22 mouse cellular contexts compared by ENCODE assay signal in the genomic region with DNA sequence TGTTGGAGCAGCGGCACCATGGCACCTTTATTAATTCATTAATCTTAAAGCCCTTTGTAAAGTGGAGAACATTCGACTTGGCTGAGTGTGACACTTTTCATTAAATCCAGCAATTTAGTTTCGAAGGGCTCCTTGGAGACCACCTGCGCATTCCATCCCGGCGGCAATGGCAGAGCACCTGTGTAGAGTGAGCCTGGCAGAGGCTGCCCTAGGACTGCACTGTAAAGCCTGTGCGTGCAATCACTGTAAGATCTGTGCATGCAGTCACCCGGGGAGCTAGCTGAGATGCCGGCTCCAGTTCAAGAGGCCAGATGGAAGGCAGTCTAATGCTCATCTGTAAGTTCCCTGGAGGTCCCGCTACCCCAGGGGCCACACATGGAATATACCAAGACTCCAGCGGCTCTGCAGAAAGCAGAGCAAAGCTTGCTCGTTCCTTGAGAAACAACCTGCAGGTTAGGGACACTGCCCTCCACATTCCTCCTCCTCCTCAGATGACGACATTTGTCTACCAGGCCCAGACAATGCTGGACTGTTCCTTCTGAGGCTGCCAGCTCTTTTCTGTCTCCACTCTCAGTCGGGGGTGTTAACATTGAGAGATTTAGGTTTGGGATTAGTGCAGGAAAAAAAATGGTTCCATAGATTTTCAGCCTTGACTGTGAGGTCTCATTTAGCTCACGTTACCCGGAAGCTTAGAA.
DNase-seq lines count a peak whose midpoint lies in the region; ATAC-seq lines count a peak whose summit lies in the region.
"Had no signal": no experiment of that assay in that cellular context is flagged by ENCODE, and none has a peak within 500 bp of the region (broad histone marks: within the 10 kb centered on the region; RNA-seq: fewer than 3 reads in every experiment).

No protein-coding gene starts in this region.

- no peak overlapping the region for H3K4me2 ChIP-seq in embryonic facial prominence, embryonic 14.5 days (ENCODE audit: low read depth, low read length)
- no peak overlapping the region for H3K4me2 ChIP-seq in midbrain, embryonic 13.5 days (replicated peaks)
- no peak overlapping the region for H3K4me2 ChIP-seq in forebrain, embryonic 15.5 days (replicated peaks)
- H3K4me2 ChIP-seq: forebrain, embryonic 13.5 days; liver, embryonic 12.5 days; neural tube, embryonic 12.5 days; stomach, embryonic 15.5 days had no signal

- 61% methylated on average over 16 of the region's 16 CpGs for WGBS in embryonic facial prominence, embryonic 14.5 days
- 77% methylated on average over 16 of the region's 16 CpGs for WGBS in embryonic facial prominence, embryonic 10.5 days
- 63% methylated on average over 16 of the region's 16 CpGs for WGBS in midbrain, embryonic 13.5 days
- WGBS in forebrain, embryonic 15.5 days: 54% methylated on average over 16 of the region's 16 CpGs

- no peaks in the 10 kb centered on the region for H3K9me3 ChIP-seq in embryonic facial prominence, embryonic 14.5 days (ENCODE audit: control insufficient read depth, low read length)
- H3K9me3 ChIP-seq in embryonic facial prominence, embryonic 10.5 days: no peaks in the 10 kb centered on the region
- H3K9me3 ChIP-seq in midbrain, embryonic 13.5 days: no peaks in the 10 kb centered on the region
- no peaks in the 10 kb centered on the region for H3K9me3 ChIP-seq in forebrain, embryonic 15.5 days
- H3K9me3 ChIP-seq: forebrain, embryonic 13.5 days; G1E; liver, embryonic 12.5 days; neural tube, embryonic 12.5 days; stomach, embryonic 15.5 days had no signal

- intact Hi-C loops in left cerebral cortex, postnatal 4 days (cut with DNase I): no loop called here

- peak; percentile 53; the same call in 1 of the 2 replicates for ATAC-seq in embryonic facial prominence, embryonic 14.5 days (ENCODE audit: low read depth)
- 0 out of 2 replicates have a peak, but pooled peaks have one; percentile 50 for ATAC-seq in midbrain, embryonic 13.5 days
- no peak for ATAC-seq in forebrain, embryonic 15.5 days (replicated peaks)
- ATAC-seq: forebrain, embryonic 13.5 days; liver, embryonic 12.5 days had no signal

- H3K4me1 ChIP-seq in embryonic facial prominence, embryonic 14.5 days (ENCODE audit: control insufficient read depth, insufficient read depth, low read length): no peaks in the 10 kb centered on the region
- peaks cover 5% of the 10 kb centered on the region; the same call in 1 of the 2 replicates for H3K4me1 ChIP-seq in embryonic facial prominence, embryonic 10.5 days
- peaks cover 9% of the 10 kb centered on the region; the same call in 1 of the 2 replicates for H3K4me1 ChIP-seq in midbrain, embryonic 13.5 days (replicated peaks)
- no peaks in the 10 kb centered on the region for H3K4me1 ChIP-seq in forebrain, embryonic 15.5 days
- H3K4me1 ChIP-seq: liver, embryonic 12.5 days; neural tube, embryonic 12.5 days; stomach, embryonic 15.5 days had no signal

- no peak overlapping the region for H3K4me3 ChIP-seq in embryonic facial prominence, embryonic 14.5 days (ENCODE audit: low read depth, low read length)
- no peak overlapping the region for H3K4me3 ChIP-seq in embryonic facial prominence, embryonic 10.5 days
- H3K4me3 ChIP-seq in midbrain, embryonic 13.5 days (replicated peaks): no peak overlapping the region
- no peak overlapping the region for H3K4me3 ChIP-seq in forebrain, embryonic 15.5 days
- H3K4me3 ChIP-seq: forebrain, embryonic 13.5 days; liver, embryonic 12.5 days; neural tube, embryonic 12.5 days; stomach, embryonic 15.5 days had no signal

- no peaks in the 10 kb centered on the region for H3K27me3 ChIP-seq in embryonic facial prominence, embryonic 14.5 days (replicated peaks; ENCODE audit: control insufficient read depth, insufficient read depth, low read length)
- H3K27me3 ChIP-seq in embryonic facial prominence, embryonic 10.5 days (replicated peaks; ENCODE audit: low read depth, poor library complexity, severe bottlenecking): no peaks in the 10 kb centered on the region
- no peaks in the 10 kb centered on the region for H3K27me3 ChIP-seq in midbrain, embryonic 13.5 days
- no peaks in the 10 kb centered on the region for H3K27me3 ChIP-seq in forebrain, embryonic 15.5 days
- H3K27me3 ChIP-seq: forebrain, embryonic 13.5 days; neural tube, embryonic 12.5 days; stomach, embryonic 15.5 days had no signal

- no peak overlapping the region for H3K9ac ChIP-seq in embryonic facial prominence, embryonic 14.5 days (ENCODE audit: low read depth, low read length)
- no peak overlapping the region for H3K9ac ChIP-seq in midbrain, embryonic 13.5 days (replicated peaks)
- no peak overlapping the region for H3K9ac ChIP-seq in forebrain, embryonic 15.5 days (replicated peaks)
- H3K9ac ChIP-seq: forebrain, embryonic 13.5 days; liver, embryonic 12.5 days; neural tube, embryonic 12.5 days; stomach, embryonic 15.5 days had no signal

- H3K27ac ChIP-seq in embryonic facial prominence, embryonic 14.5 days (replicated peaks; ENCODE audit: low read depth, low read length): no peak overlapping the region
- no peak overlapping the region for H3K27ac ChIP-seq in embryonic facial prominence, embryonic 10.5 days (replicated peaks)
- H3K27ac ChIP-seq in midbrain, embryonic 13.5 days: no peak overlapping the region
- H3K27ac ChIP-seq in forebrain, embryonic 15.5 days (replicated peaks): no peak overlapping the region
- H3K27ac ChIP-seq: forebrain, embryonic 13.5 days; liver, embryonic 12.5 days; macrophage; neural tube, embryonic 12.5 days; stomach, embryonic 15.5 days had no signal

- no peaks in the 10 kb centered on the region for H3K36me3 ChIP-seq in embryonic facial prominence, embryonic 14.5 days (ENCODE audit: control insufficient read depth, insufficient read depth, low read length)
- H3K36me3 ChIP-seq in embryonic facial prominence, embryonic 10.5 days (replicated peaks): no peaks in the 10 kb centered on the region
- H3K36me3 ChIP-seq in midbrain, embryonic 13.5 days: no peaks in the 10 kb centered on the region
- H3K36me3 ChIP-seq in forebrain, embryonic 15.5 days: no peaks in the 10 kb centered on the region
- H3K36me3 ChIP-seq: G1E; liver, embryonic 12.5 days; neural tube, embryonic 12.5 days; stomach, embryonic 15.5 days had no signal

- no peak for DNase-seq in embryonic facial prominence, embryonic 14.5 days (ENCODE audit: low spot score)
- no peak for DNase-seq in embryonic facial prominence, embryonic 10.5 days (ENCODE audit: low spot score)
- peak; percentile 20 for DNase-seq in left cerebral cortex, postnatal 4 days
- DNase-seq in left cerebral cortex, adult 8-10 months (ENCODE audit: low spot score in 2 of 2): no peak
- peak; percentile 10 for DNase-seq in fat pad, adult 2 months (ENCODE audit: extremely low read depth, low read depth, low spot score)
- no peak for DNase-seq in MN1 (ENCODE audit: low spot score)
- DNase-seq: adrenal gland, postnatal 14 days; cerebellum, adult 11-12 months; cerebellum, postnatal 14 days; gastrocnemius, postnatal 14 days; kidney, adult 2 months; kidney, postnatal 36 days; lung, adult 2 months; right cerebral cortex, postnatal 14 days had no signal

Comparison
In these comparisons a context has a peak if more than half of its experiments do, and no peak if none do; other contexts are left out.
1. DNase-seq: peak in left cerebral cortex, postnatal 4 days (single experiment) and fat pad, adult 2 months (single experiment); none in embryonic facial prominence, embryonic 14.5 days (single experiment), embryonic facial prominence, embryonic 10.5 days (single experiment), left cerebral cortex, adult 8-10 months (0 of 2) and MN1 (single experiment).